Mouse (Mus musculus): Measurements from ENCODE around the gene Smcr8. TPM values are rescaled to one million over a fixed set of nuclear protein-coding genes. Genes with fewer than 3 reads are reported as not detected.
A peak's percentile ranks its signal among the peaks of the same experiment; 100 is the strongest.

Gene Smcr8
- total RNA-seq, 2 experiments from 2014 or later = 23.7 to 24.9 TPM

Small RNAs within 50 kb of the gene (microRNA-seq; reads per million reads assigned to microRNA genes)
- 3.2 reads per million, percentile 7 among the genes with 10 or more reads in this experiment for gene Mir5100

Other genes with a start within 250 kb of the Smcr8 start
- 100 to 1,000 TPM in 1 of 2 experiments, 10 to 100 TPM in 1; 93.3 to 119 TPM for gene Alkbh5, start 241.1 kb upstream of the Smcr8 start, total RNA-seq (2021)
- gene Llgl1, start 77.8 kb upstream of the Smcr8 start, total RNA-seq (2021) = 10 to 100 TPM; 23.6 to 24.7 TPM
- 100 to 1,000 TPM; 137 to 162 TPM for gene Flii, start 50.3 kb upstream of the Smcr8 start, total RNA-seq (2021)
- gene Mief2, start 49.1 kb upstream of the Smcr8 start, total RNA-seq (2021) = 10 to 100 TPM; 27.7 to 38.1 TPM
- gene Top3a, start 159 bp upstream of the Smcr8 start, total RNA-seq (2021) = 10 to 100 TPM in 1 of 2 experiments, 1 to 10 TPM in 1; 6.5 to 10.7 TPM
- 10 to 100 TPM; 40.4 to 80.2 TPM for gene Shmt1, start 34.2 kb downstream of the Smcr8 start, total RNA-seq (2021)
- gene Dhrs7b, start 53.1 kb downstream of the Smcr8 start, total RNA-seq (2021) = 10 to 100 TPM; 50.0 to 51.1 TPM
- 10 to 100 TPM; 41.3 to 46.3 TPM for gene Tmem11, start 101.7 kb downstream of the Smcr8 start, total RNA-seq (2021)
- 10 to 100 TPM; 19.5 to 26.3 TPM for gene Natd1, start 137.2 kb downstream of the Smcr8 start, total RNA-seq (2021)
- 100 to 1,000 TPM in 1 of 2 experiments, 10 to 100 TPM in 1; 86.9 to 151 TPM for gene Map2k3, start 154.5 kb downstream of the Smcr8 start, total RNA-seq (2021)
- gene Kcnj12, start 245.0 kb downstream of the Smcr8 start, total RNA-seq (2021) = 1 to 10 TPM; 1.3 to 2.5 TPM